Mouse (Mus musculus): Measurements from ENCODE around the gene Ralgps2. TPM values are rescaled to one million over a fixed set of nuclear protein-coding genes. Genes with fewer than 3 reads are reported as not detected.

Gene Ralgps2
- polyA plus RNA-seq, 1 experiment: 5.9 TPM

DNA sequence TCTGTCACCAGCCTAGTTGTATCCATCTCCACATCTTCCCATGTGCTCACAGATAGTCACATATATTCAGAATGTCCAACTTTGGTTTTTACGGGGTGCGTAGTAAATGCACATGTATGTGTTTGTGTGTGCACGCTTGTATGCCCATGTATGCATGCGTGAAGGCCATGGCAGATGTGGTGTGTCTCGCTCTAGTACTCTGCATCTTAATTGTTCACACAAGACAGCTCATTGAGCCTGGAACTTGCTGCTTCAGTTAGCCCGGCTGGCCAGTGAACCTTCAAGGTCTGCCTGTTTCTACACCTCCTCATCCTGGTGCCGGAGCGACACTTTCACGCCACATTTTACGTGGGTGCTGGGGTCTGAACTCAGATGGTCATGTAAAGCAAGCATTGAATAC is 168.6 kb downstream of the Ralgps2 start:
- no peak for DNase-seq
- no peaks in the 10 kb centered on the region for H3K4me1 ChIP-seq (ENCODE audit: control insufficient read depth, insufficient read depth, low read length)
- 78% methylated on average over 10 of the region's 10 CpGs for WGBS
- no peaks in the 10 kb centered on the region for H3K27me3 ChIP-seq (replicated peaks; ENCODE audit: control insufficient read depth, insufficient read depth, low read length)
- H3K27ac ChIP-seq (ENCODE audit: insufficient read depth, low read depth, low read length): no peak overlapping the region
- H3K4me3 ChIP-seq (ENCODE audit: insufficient read depth, low read depth, low read length): no peak overlapping the region
- TF ChIP-seq CTCF (conservative IDR thresholded peaks at IDR 0.05; ENCODE audit: insufficient read depth, insufficient read length, low read depth, low read length): no peak
- TF ChIP-seq POLR2A (IDR thresholded peaks at IDR 0.05; ENCODE audit: low read depth, low read length): no peak
- no peaks in the 10 kb centered on the region for H3K36me3 ChIP-seq (ENCODE audit: control insufficient read depth, insufficient read depth, low read length)

DNA sequence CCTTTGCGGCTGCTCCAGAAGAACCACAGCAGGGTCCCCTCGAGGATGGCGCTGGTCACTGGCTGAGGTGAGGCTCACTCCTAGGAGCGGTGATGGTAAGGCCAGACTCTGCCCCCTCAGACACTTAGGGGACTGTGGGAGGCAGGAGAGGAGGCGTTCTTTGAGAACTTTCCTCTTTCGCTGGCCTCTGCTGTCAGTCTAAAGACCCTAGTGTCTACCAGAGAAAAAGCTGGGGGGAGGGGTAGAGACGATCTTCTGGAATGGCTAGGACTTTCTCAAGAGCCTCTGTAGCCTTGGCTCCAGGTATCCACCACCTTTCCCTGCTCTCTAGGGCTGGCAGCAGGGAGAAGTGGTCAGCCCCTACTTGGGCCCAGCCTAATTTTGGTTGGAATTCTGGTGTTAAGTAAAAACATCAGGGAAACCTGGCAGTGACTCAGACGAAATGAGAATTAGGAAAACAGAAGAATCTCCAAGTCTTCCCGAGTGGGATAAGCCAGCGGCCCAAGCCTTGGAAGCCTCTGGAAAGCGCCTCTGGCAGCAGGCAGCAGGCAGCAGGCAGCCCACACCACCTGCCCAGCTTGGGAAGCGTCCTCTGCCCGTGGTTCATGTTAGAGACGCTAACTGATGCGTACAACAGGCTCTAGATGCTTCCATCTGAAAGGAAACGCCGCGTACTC is 169.7 kb downstream of the Ralgps2 start:
- Histone ChIP-seq H3K4me3 (ENCODE audit: insufficient read depth, low read depth, low read length) (no peak overlapping the region), H3K36me3 (ENCODE audit: control insufficient read depth, insufficient read depth, low read length) (no peaks in the 10 kb centered on the region), H3K27me3 (replicated peaks; ENCODE audit: control insufficient read depth, insufficient read depth, low read length) (no peaks in the 10 kb centered on the region), H3K4me1 (ENCODE audit: control insufficient read depth, insufficient read depth, low read length) (no peaks in the 10 kb centered on the region), H3K27ac (ENCODE audit: insufficient read depth, low read depth, low read length) (no peak overlapping the region)
- 82% methylated on average over 18 of the region's 18 CpGs for whole genome bisulfite sequencing
- no peak for DNase-seq
- no peak for TF ChIP-seq CTCF (conservative IDR thresholded peaks at IDR 0.05; ENCODE audit: insufficient read depth, insufficient read length, low read depth, low read length)
- TF ChIP-seq POLR2A (IDR thresholded peaks at IDR 0.05; ENCODE audit: low read depth, low read length): no peak

DNA sequence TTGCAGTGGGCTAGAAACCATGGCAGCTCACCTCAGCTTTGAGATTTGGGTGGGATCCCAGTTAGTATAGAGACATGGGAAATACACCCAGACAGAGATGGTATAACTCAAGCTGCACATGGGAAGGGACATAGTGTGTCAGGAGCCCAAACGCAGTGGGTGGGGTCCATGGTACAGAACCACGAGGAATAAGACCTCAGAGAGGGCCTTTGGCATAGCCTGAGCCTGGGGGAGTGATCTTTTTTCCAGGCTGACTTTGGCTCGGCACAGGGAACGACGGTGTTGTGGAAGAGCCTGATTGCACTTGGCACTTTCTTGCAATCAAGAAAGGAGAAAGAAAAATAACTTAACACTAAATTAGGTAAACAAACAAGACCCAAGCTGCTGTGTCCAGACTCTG is 170.3 kb downstream of the Ralgps2 start:
- no peak overlapping the region for H3K4me3 ChIP-seq (ENCODE audit: insufficient read depth, low read depth, low read length)
- TF ChIP-seq POLR2A (IDR thresholded peaks at IDR 0.05; ENCODE audit: low read depth, low read length) (no peak), CTCF (conservative IDR thresholded peaks at IDR 0.05; ENCODE audit: insufficient read depth, insufficient read length, low read depth, low read length) (no peak)
- WGBS: 45% methylated on average over 5 of the region's 5 CpGs
- no peak for DNase-seq
- no peaks in the 10 kb centered on the region for H3K27me3 ChIP-seq (replicated peaks; ENCODE audit: control insufficient read depth, insufficient read depth, low read length)
- no peaks in the 10 kb centered on the region for H3K36me3 ChIP-seq (ENCODE audit: control insufficient read depth, insufficient read depth, low read length)
- H3K4me1 ChIP-seq (ENCODE audit: control insufficient read depth, insufficient read depth, low read length): no peaks in the 10 kb centered on the region
- H3K27ac ChIP-seq (ENCODE audit: insufficient read depth, low read depth, low read length): no peak overlapping the region

DNA sequence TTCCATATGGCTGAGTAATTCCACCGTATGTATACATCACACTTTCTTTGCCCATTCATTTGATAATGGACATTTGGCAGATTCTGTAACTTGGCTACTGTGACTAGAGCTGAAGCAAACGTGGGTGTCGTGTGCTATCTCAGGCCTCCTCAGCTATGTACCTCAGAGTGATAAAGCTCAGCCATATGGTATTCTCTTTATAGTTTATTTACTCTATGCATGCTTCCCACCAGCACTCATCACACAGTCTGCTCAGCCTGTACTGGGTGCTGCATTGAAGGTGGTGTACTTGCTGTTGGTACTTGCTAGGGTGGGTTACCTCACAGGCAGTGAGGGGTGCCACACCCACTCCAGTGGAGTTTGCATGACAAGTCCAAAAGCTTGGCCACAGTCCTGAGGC is 174.1 kb downstream of the Ralgps2 start:
- no peak overlapping the region for H3K4me3 ChIP-seq (ENCODE audit: insufficient read depth, low read depth, low read length)
- no peaks in the 10 kb centered on the region for H3K4me1 ChIP-seq (ENCODE audit: control insufficient read depth, insufficient read depth, low read length)
- H3K27me3 ChIP-seq (replicated peaks; ENCODE audit: control insufficient read depth, insufficient read depth, low read length): no peaks in the 10 kb centered on the region
- no peaks in the 10 kb centered on the region for H3K36me3 ChIP-seq (ENCODE audit: control insufficient read depth, insufficient read depth, low read length)
- 93% methylated on average over 3 of the region's 3 CpGs for WGBS
- TF ChIP-seq CTCF (conservative IDR thresholded peaks at IDR 0.05; ENCODE audit: insufficient read depth, insufficient read length, low read depth, low read length): no peak
- TF ChIP-seq POLR2A (IDR thresholded peaks at IDR 0.05; ENCODE audit: low read depth, low read length): no peak
- no peak for DNase-seq
- H3K27ac ChIP-seq (ENCODE audit: insufficient read depth, low read depth, low read length): no peak overlapping the region

- no peaks in the 10 kb centered on the region for H3K36me3 ChIP-seq (ENCODE audit: control insufficient read depth, insufficient read depth, low read length)
- WGBS: 79% methylated on average over 6 of the region's 6 CpGs
Observed at GRCm38 (mm10) chr1:156764584-156764983, 174.8 kb downstream of the Ralgps2 start.

GRCm38 (mm10) chr1:156763280-156763679 is 176.1 kb downstream of the Ralgps2 start:
- H3K27me3 ChIP-seq (replicated peaks; ENCODE audit: control insufficient read depth, insufficient read depth, low read length): no peaks in the 10 kb centered on the region
- no peak overlapping the region for H3K4me3 ChIP-seq (ENCODE audit: insufficient read depth, low read depth, low read length)
- no peak for TF ChIP-seq CTCF (conservative IDR thresholded peaks at IDR 0.05; ENCODE audit: insufficient read depth, insufficient read length, low read depth, low read length)
- no peak for TF ChIP-seq POLR2A (IDR thresholded peaks at IDR 0.05; ENCODE audit: low read depth, low read length)
- DNase-seq: no peak
- no peaks in the 10 kb centered on the region for H3K4me1 ChIP-seq (ENCODE audit: control insufficient read depth, insufficient read depth, low read length)
- WGBS: 90% methylated on average over 6 of the region's 6 CpGs
- no peaks in the 10 kb centered on the region for H3K36me3 ChIP-seq (ENCODE audit: control insufficient read depth, insufficient read depth, low read length)
- H3K27ac ChIP-seq (ENCODE audit: insufficient read depth, low read depth, low read length): no peak overlapping the region

More at GRCm38 (mm10) chr1:156764584-156764983, 174.8 kb downstream of the Ralgps2 start:
- Histone ChIP-seq H3K27ac (ENCODE audit: insufficient read depth, low read depth, low read length) (no peak overlapping the region), H3K4me3 (ENCODE audit: insufficient read depth, low read depth, low read length) (no peak overlapping the region), H3K27me3 (replicated peaks; ENCODE audit: control insufficient read depth, insufficient read depth, low read length) (no peaks in the 10 kb centered on the region), H3K4me1 (ENCODE audit: control insufficient read depth, insufficient read depth, low read length) (no peaks in the 10 kb centered on the region)
- no peak for DNase-seq
- no peak for TF ChIP-seq POLR2A (IDR thresholded peaks at IDR 0.05; ENCODE audit: low read depth, low read length)
- TF ChIP-seq CTCF (conservative IDR thresholded peaks at IDR 0.05; ENCODE audit: insufficient read depth, insufficient read length, low read depth, low read length): 0 out of 2 replicates have a peak, but pooled peaks have one; percentile 8

DNA sequence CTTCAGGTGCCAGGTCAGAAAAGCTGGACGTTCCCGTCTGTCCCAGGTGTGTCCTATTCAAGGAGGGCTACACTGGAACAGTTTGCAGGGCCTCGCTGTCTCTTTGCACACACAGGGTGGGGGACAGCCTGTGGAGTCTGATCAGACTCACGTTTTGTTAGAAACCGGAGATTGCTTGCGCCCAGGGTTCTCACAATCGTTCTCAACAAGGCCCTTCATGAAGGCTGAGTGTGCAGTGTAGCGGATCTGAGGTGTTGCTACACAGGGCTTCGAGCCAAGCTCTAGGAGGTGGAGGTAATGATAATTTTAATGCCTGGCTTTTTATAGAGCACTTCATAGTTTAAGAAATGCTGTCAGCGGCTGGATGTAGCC is 178.0 kb downstream of the Ralgps2 start:
- 34% methylated on average over 10 of the region's 10 CpGs for WGBS
- DNase-seq: peak; percentile 55
- no peaks in the 10 kb centered on the region for H3K27me3 ChIP-seq (replicated peaks; ENCODE audit: control insufficient read depth, insufficient read depth, low read length)
- H3K36me3 ChIP-seq (ENCODE audit: control insufficient read depth, insufficient read depth, low read length): no peaks in the 10 kb centered on the region
- H3K27ac ChIP-seq (ENCODE audit: insufficient read depth, low read depth, low read length): no peak overlapping the region
- H3K4me1 ChIP-seq (ENCODE audit: control insufficient read depth, insufficient read depth, low read length): no peaks in the 10 kb centered on the region
- TF ChIP-seq CTCF (conservative IDR thresholded peaks at IDR 0.05; ENCODE audit: insufficient read depth, insufficient read length, low read depth, low read length) (no peak), POLR2A (IDR thresholded peaks at IDR 0.05; ENCODE audit: low read depth, low read length) (no peak)
- H3K4me3 ChIP-seq (ENCODE audit: insufficient read depth, low read depth, low read length): no peak overlapping the region
